Mouse (Mus musculus): ENCODE measurements at regions not wholly inside any gene's neighbourhood (a gene's known extent, or its start where the extent isn't known, plus 50 kb on each side); places are given as distances from the start of the nearest gene placed in this dataset.

DNA sequence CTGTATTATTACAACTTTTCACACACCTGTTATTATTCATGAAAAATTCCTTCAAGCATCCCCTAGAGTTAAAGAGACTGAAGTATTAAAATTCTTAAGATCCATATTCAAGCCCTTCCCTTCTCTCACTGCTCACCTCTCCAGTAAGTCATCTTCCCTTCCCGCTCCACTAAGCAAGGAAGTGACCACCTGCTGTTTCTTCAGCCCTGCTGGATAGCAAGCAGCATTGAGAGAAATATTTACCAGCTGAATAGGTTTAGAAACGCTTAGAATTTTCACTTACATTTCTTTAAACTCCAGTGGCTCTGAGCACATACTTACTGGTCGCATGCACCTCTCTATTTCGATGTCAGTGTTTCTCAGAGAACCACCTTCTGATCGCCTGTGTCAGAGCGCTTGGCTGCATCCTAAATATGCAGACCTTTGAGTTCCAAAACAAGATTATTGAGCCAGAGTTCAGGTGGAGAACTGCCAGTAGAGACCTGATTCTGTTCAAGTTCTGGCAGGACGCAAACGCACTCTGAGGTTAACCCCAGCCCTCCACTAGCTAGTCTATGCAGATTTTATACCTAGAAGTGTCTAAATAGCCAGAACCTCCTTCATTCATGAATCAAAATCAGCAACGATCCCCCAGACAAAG lies 314.9 kb downstream of the Mllt3 start:
- Histone ChIP-seq H3K4me3 (ENCODE audit: low read depth, low read length) (no peak overlapping the region), H3K36me3 (ENCODE audit: control insufficient read depth, insufficient read depth, low read length) (no peaks in the 10 kb centered on the region), H3K27ac (replicated peaks; ENCODE audit: low read depth, low read length) (no peak overlapping the region), H3K9me3 (ENCODE audit: control insufficient read depth, low read length) (no peaks in the 10 kb centered on the region), H3K4me2 (ENCODE audit: low read depth, severe bottlenecking) (no peak overlapping the region), H3K4me1 (ENCODE audit: control insufficient read depth, insufficient read depth, low read length) (peaks cover 9% of the 10 kb centered on the region; the same call in 1 of the 2 replicates), H3K9ac (ENCODE audit: low read length) (no peak overlapping the region), H3K27me3 (ENCODE audit: control insufficient read depth, insufficient read depth, low read length) (no peaks in the 10 kb centered on the region)
- ATAC-seq (ENCODE audit: insufficient number of reproducible peaks, low FRiP score, low TSS enrichment, low read depth), result no peak
- no peak for DNase-seq (ENCODE audit: low spot score)
- 77% methylated on average over 9 of the region's 9 CpGs for WGBS

DNA sequence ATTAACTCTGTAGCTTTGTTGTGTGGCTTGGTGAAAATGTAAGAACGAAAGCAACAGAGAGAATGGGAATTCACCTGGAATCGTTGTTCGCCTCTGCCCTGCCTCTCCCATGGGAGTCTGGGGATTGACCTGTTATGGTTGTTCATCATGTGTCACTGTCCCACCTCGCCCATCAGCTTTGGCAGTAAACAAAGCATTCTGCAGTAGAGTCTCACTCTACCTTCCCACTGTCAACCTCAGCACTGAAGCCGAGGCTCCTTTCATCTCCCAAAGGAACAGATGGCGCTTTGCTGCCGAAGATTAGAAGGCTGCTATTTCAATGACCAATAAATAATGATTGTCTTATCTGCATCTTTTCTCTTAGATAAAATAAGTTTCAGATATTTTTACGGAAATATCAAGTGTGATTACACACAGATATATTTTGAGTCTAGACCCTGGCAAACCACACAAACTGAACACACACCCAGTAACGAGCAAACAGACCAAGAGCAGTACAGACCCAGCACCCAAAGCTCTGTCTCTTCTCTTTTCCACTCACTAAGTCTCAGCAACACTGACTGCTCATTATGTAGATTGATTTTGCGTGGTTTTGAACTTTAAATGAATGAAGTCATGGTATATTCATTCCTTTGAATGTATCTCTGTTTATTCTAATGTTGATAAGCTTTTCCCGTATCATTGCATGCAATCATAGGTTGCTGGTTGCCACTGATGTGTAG lies 317.8 kb downstream of the Mllt3 start:
- H3K9me3 ChIP-seq (ENCODE audit: control insufficient read depth, low read length), result no peaks in the 10 kb centered on the region
- H3K27me3 ChIP-seq (ENCODE audit: control insufficient read depth, insufficient read depth, low read length), result no peaks in the 10 kb centered on the region
- H3K4me1 ChIP-seq (ENCODE audit: control insufficient read depth, insufficient read depth, low read length), result no peaks in the 10 kb centered on the region
- no peaks in the 10 kb centered on the region for H3K36me3 ChIP-seq (ENCODE audit: control insufficient read depth, insufficient read depth, low read length)
- WGBS, result 56% methylated on average over 11 of the region's 11 CpGs
- no peak overlapping the region for H3K9ac ChIP-seq (ENCODE audit: low read length)
- H3K4me2 ChIP-seq (ENCODE audit: low read depth, severe bottlenecking), result no peak overlapping the region
- DNase-seq (ENCODE audit: low spot score) (no peak), ATAC-seq (ENCODE audit: insufficient number of reproducible peaks, low FRiP score, low TSS enrichment, low read depth) (no peak)
- H3K4me3 ChIP-seq (ENCODE audit: low read depth, low read length), result no peak overlapping the region
- no peak overlapping the region for H3K27ac ChIP-seq (replicated peaks; ENCODE audit: low read depth, low read length)

DNA sequence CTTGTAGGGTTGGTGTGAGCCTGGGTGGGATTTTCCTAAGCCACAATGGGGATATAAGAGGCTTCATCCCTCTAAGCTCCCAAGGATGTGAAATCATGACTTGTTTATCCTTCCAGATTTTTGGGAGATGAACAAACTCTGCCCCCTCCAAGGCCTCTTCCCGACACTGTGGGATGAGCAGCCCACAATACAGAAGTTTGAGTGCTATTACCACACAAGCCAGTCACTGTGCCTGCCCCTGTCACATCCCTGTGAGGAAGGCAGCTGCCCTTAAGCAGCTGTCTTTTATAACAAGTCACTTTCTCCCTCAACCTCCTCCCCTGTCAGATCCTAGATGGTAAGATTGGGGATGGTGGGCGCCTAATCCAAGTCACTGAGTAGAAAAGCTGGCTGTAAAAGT lies 320.5 kb downstream of the Mllt3 start:
- H3K27ac ChIP-seq (replicated peaks; ENCODE audit: low read depth, low read length), result no peak overlapping the region
- H3K27me3 ChIP-seq (ENCODE audit: control insufficient read depth, insufficient read depth, low read length), result no peaks in the 10 kb centered on the region
- H3K4me3 ChIP-seq (ENCODE audit: low read depth, low read length), result no peak overlapping the region
- H3K36me3 ChIP-seq (ENCODE audit: control insufficient read depth, insufficient read depth, low read length), result no peaks in the 10 kb centered on the region
- H3K4me2 ChIP-seq (ENCODE audit: low read depth, severe bottlenecking), result no peak overlapping the region
- no peaks in the 10 kb centered on the region for H3K4me1 ChIP-seq (ENCODE audit: control insufficient read depth, insufficient read depth, low read length)
- no peaks in the 10 kb centered on the region for H3K9me3 ChIP-seq (ENCODE audit: control insufficient read depth, low read length)
- WGBS, result 36% methylated on average over 2 of the region's 2 CpGs
- DNase-seq (ENCODE audit: low spot score), result no peak
- no peak overlapping the region for H3K9ac ChIP-seq (ENCODE audit: low read length)
- ATAC-seq (ENCODE audit: insufficient number of reproducible peaks, low FRiP score, low TSS enrichment, low read depth), result no peak

DNA sequence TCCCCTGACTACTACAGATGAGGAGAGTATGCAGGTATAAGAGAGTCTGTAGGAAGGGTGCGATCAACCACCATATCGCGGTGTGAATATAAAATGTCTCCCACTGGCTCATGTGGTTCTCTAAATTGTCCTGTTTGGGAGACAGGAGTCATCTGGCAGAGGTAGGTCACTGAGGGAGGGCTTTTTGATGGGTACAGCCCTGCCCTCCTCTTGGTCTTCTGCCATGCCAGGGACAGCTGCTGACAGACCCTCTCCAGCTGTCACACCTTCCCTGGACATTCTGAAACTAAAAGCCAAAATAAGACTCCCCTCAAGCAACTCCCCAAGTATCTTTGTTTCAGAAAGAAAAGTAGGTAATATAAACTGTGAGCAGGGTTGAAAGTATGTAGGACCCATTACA lies 320.9 kb downstream of the Mllt3 start:
- H3K4me1 ChIP-seq (ENCODE audit: control insufficient read depth, insufficient read depth, low read length), result no peaks in the 10 kb centered on the region
- no peaks in the 10 kb centered on the region for H3K27me3 ChIP-seq (ENCODE audit: control insufficient read depth, insufficient read depth, low read length)
- ATAC-seq (ENCODE audit: insufficient number of reproducible peaks, low FRiP score, low TSS enrichment, low read depth), result no peak
- DNase-seq (ENCODE audit: low spot score), result no peak
- H3K9me3 ChIP-seq (ENCODE audit: control insufficient read depth, low read length), result no peaks in the 10 kb centered on the region
- no peak overlapping the region for H3K9ac ChIP-seq (ENCODE audit: low read length)
- H3K4me3 ChIP-seq (ENCODE audit: low read depth, low read length), result no peak overlapping the region
- WGBS, result 91% methylated on average over 3 of the region's 3 CpGs
- H3K4me2 ChIP-seq (ENCODE audit: low read depth, severe bottlenecking), result no peak overlapping the region
- H3K36me3 ChIP-seq (ENCODE audit: control insufficient read depth, insufficient read depth, low read length), result no peaks in the 10 kb centered on the region
- H3K27ac ChIP-seq (replicated peaks; ENCODE audit: low read depth, low read length), result no peak overlapping the region

DNA sequence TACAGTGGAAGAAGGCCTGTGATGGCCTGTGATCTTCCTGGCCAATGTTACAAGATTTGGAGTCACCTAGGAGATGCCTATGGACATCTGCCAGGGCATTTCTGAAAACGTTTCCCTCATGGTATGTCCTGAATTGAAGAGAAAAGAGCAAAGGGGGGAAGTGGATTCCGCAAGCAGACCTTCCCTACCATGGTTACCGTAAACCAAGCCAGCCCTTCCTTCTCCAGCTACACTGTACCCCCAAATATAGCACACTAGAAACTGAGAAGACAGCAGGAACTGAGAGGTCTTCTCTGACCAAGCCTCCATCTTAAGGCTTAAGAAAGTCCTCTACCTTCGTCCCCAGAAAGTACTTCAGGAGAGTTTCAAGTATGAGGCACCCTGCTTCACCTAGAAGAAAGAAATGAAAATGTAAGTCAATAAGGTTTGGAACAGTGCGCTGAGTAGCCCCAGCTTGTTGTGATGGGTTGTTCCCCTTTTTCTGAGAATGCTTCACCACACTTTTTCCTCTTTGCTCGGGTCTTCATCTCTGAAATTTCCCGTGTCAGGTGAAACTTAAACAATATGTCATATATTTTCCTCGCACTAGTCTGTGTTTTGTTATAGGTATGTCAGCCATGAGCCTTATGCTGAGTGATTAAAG lies 321.9 kb downstream of the Mllt3 start:
- Histone ChIP-seq H3K4me3 (ENCODE audit: low read depth, low read length) (no peak overlapping the region), H3K9ac (ENCODE audit: low read length) (no peak overlapping the region), H3K36me3 (ENCODE audit: control insufficient read depth, insufficient read depth, low read length) (no peaks in the 10 kb centered on the region), H3K27ac (replicated peaks; ENCODE audit: low read depth, low read length) (no peak overlapping the region), H3K4me2 (ENCODE audit: low read depth, severe bottlenecking) (no peak overlapping the region), H3K9me3 (ENCODE audit: control insufficient read depth, low read length) (no peaks in the 10 kb centered on the region), H3K27me3 (ENCODE audit: control insufficient read depth, insufficient read depth, low read length) (no peaks in the 10 kb centered on the region), H3K4me1 (ENCODE audit: control insufficient read depth, insufficient read depth, low read length) (no peaks in the 10 kb centered on the region)
- WGBS, result 89% methylated on average over 8 of the region's 8 CpGs
- no peak for ATAC-seq (ENCODE audit: insufficient number of reproducible peaks, low FRiP score, low TSS enrichment, low read depth)
- no peak for DNase-seq (ENCODE audit: low spot score)

DNA sequence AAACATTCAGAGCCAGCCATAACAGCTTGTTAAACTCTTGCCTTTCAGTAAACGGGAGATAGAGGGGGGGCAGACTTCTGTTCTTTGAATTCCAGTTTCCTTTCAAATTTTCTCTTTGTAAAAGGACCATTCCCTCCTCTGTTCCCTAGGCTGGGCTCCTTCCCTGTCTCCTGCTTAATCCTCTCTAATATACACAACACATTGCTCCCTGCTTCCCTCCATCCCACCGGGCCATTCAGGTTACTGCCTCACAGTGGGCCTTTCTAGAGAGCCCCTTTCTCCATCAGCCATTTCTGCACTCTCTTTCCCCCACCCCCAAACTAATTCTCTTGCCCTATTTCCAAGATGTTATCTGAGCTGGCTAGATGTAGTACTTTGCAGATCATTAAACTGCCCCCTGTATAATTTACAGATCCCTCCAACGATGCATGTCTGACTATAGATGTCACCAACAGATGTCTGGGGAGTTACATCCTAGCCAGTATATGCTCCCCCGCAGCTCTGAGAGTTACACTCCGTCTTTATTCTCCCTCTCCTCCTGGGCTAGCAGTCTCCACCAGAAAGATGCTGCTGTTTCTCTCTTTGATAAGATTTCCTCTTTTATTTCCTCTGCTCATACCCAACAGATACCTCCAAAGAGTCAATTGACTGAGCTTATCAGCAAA lies 324.1 kb downstream of the Mllt3 start:
- H3K9me3 ChIP-seq (ENCODE audit: control insufficient read depth, low read length), result no peaks in the 10 kb centered on the region
- H3K27ac ChIP-seq (replicated peaks; ENCODE audit: low read depth, low read length), result no peak overlapping the region
- WGBS, result 4% methylated on average over 5 of the region's 5 CpGs
- H3K27me3 ChIP-seq (ENCODE audit: control insufficient read depth, insufficient read depth, low read length), result no peaks in the 10 kb centered on the region
- no peaks in the 10 kb centered on the region for H3K4me1 ChIP-seq (ENCODE audit: control insufficient read depth, insufficient read depth, low read length)
- DNase-seq (ENCODE audit: low spot score), result no peak
- no peak overlapping the region for H3K4me3 ChIP-seq (ENCODE audit: low read depth, low read length)
- no peaks in the 10 kb centered on the region for H3K36me3 ChIP-seq (ENCODE audit: control insufficient read depth, insufficient read depth, low read length)
- no peak overlapping the region for H3K4me2 ChIP-seq (ENCODE audit: low read depth, severe bottlenecking)
- no peak overlapping the region for H3K9ac ChIP-seq (ENCODE audit: low read length)
- no peak for ATAC-seq (ENCODE audit: insufficient number of reproducible peaks, low FRiP score, low TSS enrichment, low read depth)

DNA sequence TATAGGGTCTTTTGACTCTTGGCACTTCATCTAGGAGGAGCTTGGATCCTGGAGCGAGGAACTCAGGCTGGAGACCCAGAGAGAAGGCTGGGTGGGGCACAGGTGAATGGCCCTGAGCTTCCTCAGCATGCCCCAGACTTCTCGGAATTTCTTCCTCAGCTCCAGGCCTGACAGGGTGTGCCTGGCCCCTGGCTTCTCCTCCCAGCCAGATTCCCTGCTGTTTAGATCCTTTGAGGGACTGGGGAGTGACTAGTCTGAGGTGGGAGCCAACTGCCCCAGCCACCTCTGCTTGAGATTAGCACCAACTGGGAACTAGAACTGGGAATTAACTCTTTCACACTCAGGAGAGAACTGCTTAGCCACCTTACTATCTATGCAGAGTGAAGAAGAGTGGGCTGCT lies 325.8 kb downstream of the Mllt3 start:
- DNase-seq (ENCODE audit: low spot score), result no peak
- Histone ChIP-seq H3K9me3 (ENCODE audit: control insufficient read depth, low read length) (no peaks in the 10 kb centered on the region), H3K9ac (ENCODE audit: low read length) (no peak overlapping the region), H3K4me2 (ENCODE audit: low read depth, severe bottlenecking) (no peak overlapping the region), H3K4me3 (ENCODE audit: low read depth, low read length) (no peak overlapping the region), H3K36me3 (ENCODE audit: control insufficient read depth, insufficient read depth, low read length) (no peaks in the 10 kb centered on the region), H3K27me3 (ENCODE audit: control insufficient read depth, insufficient read depth, low read length) (no peaks in the 10 kb centered on the region), H3K27ac (replicated peaks; ENCODE audit: low read depth, low read length) (no peak overlapping the region), H3K4me1 (ENCODE audit: control insufficient read depth, insufficient read depth, low read length) (0 out of 2 replicates have a peak, but pooled peaks cover 2% of the 10 kb centered on the region)
- ATAC-seq (ENCODE audit: insufficient number of reproducible peaks, low FRiP score, low TSS enrichment, low read depth), result no peak
- WGBS, result 34% methylated on average over 2 of the region's 2 CpGs

DNA sequence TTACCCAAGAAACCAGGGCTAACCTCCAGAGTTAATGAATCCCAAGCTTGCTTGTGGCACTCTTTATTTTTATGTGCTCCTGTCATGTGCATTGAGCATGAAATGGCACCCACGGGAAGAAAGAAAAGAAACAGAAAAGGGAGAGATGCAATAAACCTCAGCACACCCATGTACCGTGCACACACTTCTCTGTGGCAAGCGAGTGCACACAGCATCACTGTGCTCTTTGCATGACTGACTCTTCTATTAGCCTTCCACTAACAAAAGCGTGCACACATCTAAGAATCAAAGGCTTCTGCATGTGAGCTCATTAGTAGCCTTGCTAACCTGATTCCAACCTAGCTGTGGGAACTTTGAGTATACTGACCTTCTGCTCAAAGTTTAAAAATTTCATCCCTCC lies 330.3 kb downstream of the Mllt3 start:
- Histone ChIP-seq H3K9ac (ENCODE audit: low read length) (no peak overlapping the region), H3K36me3 (ENCODE audit: control insufficient read depth, insufficient read depth, low read length) (no peaks in the 10 kb centered on the region), H3K4me3 (ENCODE audit: low read depth, low read length) (no peak overlapping the region), H3K9me3 (ENCODE audit: control insufficient read depth, low read length) (no peaks in the 10 kb centered on the region), H3K4me2 (ENCODE audit: low read depth, severe bottlenecking) (no peak overlapping the region), H3K4me1 (ENCODE audit: control insufficient read depth, insufficient read depth, low read length) (0 out of 2 replicates have a peak, but pooled peaks cover 4% of the 10 kb centered on the region), H3K27me3 (ENCODE audit: control insufficient read depth, insufficient read depth, low read length) (no peaks in the 10 kb centered on the region), H3K27ac (replicated peaks; ENCODE audit: low read depth, low read length) (no peak overlapping the region)
- no peak for ATAC-seq (ENCODE audit: insufficient number of reproducible peaks, low FRiP score, low TSS enrichment, low read depth)
- WGBS, result 57% methylated on average over 4 of the region's 4 CpGs
- DNase-seq (ENCODE audit: low spot score), result no peak

Data from limb, embryonic 11.5 days (tissue).